Mouse (Mus musculus) layer of hippocampus, adult 2 months (tissue): ENCODE data around the gene Homer2. TPM values are rescaled to one million over a fixed set of nuclear protein-coding genes. Genes with fewer than 3 reads are reported as not detected.

ENCODE experiments used
- DNase-seq, 2 experiments: peaks; one replicate each; pipeline ENCODE4 v3.0.0; 2022; ENCODE audit warnings: low spot score in 2 of 2
- H3K27ac ChIP-seq: fragments of 200-600 bp; 2 replicates; pipeline ENCODE4 v1.8.1; 2022
- H3K4me3 ChIP-seq: fragments of 200-600 bp; 2 replicates; pipeline ENCODE4 v1.8.1; 2022; ENCODE audit warnings: mild to moderate bottlenecking
- CTCF ChIP-seq: fragments of 200-600 bp; conservative IDR thresholded peaks from 2 replicates; pipeline ENCODE4 v1.8.1; 2022; ENCODE audit warnings: antibody characterized with exemption, mild to moderate bottlenecking, moderate library complexity
- long read RNA-seq, 2 experiments: library from polyadenylated mRNA; stranded (forward); transcript quantifications; one replicate each; pipeline ENCODE4 v2.0.0; 2021; ENCODE audit warnings: borderline mapping rate in 2 of 2
- total RNA-seq, 2 experiments: library from RNA; stranded (reverse); gene quantifications; 2 replicates each; pipeline ENCODE4 v1.2.3; 2021

Gene Homer2
- total RNA-seq = 10 to 100 TPM; 90.4 to 92.1 TPM
- long read RNA-seq, experiment 1, transcript Homer2-201 (9 exons, 1,736 nt) = major isoform, 5 of 18 reads
- long read RNA-seq, experiment 1, partial matches to known transcripts = 0 of 18 reads
- long read RNA-seq, experiment 1, other reads (novel, unspliced or antisense) = 11 of 18 reads
- long read RNA-seq, experiment 2, transcript Homer2-206 (9 exons, 1,634 nt) = minor isoform, 8 of 33 reads
- long read RNA-seq, experiment 2, transcript Homer2-201 (9 exons, 1,736 nt) = major isoform, 10 of 33 reads
- long read RNA-seq, experiment 2, partial matches to known transcripts = 1 of 33 reads
- long read RNA-seq, experiment 2, other reads (novel, unspliced or antisense) = 14 of 33 reads

- peak within 1 kb of the TSS; percentile 69 for H3K4me3 ChIP-seq
- no peak for TF ChIP-seq CTCF
- H3K27ac ChIP-seq = peak within 1 kb of the TSS; percentile 83
- no peak for DNase-seq
These were observed at the start of gene Homer2 for GRCm38 (mm10) chr7:81707471-81708140. Gene Homer2, minus strand, starts transcription at chr7:81707527.

DNA sequence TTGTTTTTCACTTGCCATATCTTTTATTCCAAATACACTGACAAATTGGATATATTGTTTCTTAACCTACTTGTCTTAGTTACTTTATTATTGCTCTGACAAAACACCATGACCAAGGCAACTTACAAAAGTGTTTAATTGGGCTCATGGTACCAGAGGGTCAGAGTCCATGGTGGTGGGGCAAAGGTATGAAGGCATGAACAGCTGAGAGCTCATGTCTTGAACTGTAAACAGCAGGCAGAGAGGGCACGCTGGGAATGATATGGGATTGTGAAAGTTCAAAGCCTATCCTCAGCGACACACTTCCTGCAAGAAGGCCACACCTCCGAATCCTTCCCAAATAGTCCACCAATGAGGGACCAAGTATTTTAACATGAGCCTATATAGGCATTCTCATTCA, 40.6 kb upstream of the Homer2 start:
- TF ChIP-seq CTCF = no peak
- Histone ChIP-seq H3K27ac (no peak overlapping the region), H3K4me3 (no peak overlapping the region)
- no peak for DNase-seq

- DNase-seq = no peak
- peak; percentile 58 for TF ChIP-seq CTCF
- no peak overlapping the region for H3K27ac ChIP-seq
- H3K4me3 ChIP-seq = no peak overlapping the region
These were observed 36.8 kb upstream of the Homer2 start for GRCm38 (mm10) chr7:81744145-81744544.

DNA sequence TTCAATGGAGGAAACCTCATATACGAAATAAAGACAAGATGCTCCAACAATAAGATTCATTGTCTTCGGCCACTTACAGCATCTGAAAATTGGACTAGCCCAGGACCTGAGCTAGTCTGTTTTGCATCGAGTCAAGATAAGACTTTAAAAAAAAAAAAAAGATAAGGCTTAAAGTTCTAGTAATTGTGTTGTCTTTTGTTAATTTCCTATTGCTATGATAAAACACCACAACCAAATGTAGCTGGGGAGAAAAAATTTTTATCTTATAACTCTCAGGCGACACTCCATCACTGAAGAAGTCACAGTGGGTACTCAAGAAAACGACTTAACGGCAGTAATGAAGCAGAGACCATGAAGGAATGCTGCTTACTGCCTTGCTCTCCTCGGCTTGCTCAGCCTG, 32.7 kb upstream of the Homer2 start:
- no peak for DNase-seq
- Histone ChIP-seq H3K4me3 (no peak overlapping the region), H3K27ac (no peak overlapping the region)
- TF ChIP-seq CTCF = no peak

DNA sequence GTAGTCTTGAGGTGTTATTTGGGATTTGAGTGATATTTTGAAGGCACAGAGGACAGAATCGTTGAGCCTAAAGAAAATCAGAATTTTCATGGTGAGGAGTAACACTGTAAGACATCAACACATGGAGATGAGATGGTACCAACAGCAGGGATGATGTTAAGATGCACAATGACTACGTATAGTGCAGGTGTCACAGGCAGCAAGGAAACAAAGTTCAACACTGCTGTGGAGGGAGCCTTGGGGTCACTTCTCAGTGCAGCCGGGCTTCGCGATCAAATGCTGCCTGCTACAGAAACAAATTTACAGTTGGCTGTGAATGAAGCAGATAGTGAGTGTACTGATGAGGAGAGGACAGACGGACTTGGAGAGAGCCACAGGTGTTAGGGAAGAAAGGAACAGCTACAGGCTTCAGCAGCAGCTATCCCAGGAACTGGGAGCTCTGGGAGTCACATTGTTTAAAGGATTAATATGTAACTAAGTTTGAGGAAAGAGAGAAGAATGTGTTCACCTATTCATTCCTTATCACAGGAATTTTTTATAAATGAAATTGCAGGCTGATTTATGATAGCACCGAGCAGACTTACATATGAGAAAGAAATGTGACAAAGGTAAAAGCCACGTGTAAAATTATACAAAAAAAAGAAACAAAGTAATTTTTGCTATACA, 31.5 kb upstream of the Homer2 start:
- H3K4me3 ChIP-seq = no peak overlapping the region
- DNase-seq = no peak
- H3K27ac ChIP-seq = no peak overlapping the region
- TF ChIP-seq CTCF = no peak

- TF ChIP-seq CTCF = no peak
- Histone ChIP-seq H3K4me3 (no peak overlapping the region), H3K27ac (no peak overlapping the region)
- DNase-seq = no peak
These were observed 28.1 kb upstream of the Homer2 start for GRCm38 (mm10) chr7:81735300-81736048.

GRCm38 (mm10) chr7:81732183-81733089, 25.1 kb upstream of the Homer2 start:
- no peak for TF ChIP-seq CTCF
- DNase-seq = no peak
- Histone ChIP-seq H3K4me3 (no peak overlapping the region), H3K27ac (no peak overlapping the region)

DNA sequence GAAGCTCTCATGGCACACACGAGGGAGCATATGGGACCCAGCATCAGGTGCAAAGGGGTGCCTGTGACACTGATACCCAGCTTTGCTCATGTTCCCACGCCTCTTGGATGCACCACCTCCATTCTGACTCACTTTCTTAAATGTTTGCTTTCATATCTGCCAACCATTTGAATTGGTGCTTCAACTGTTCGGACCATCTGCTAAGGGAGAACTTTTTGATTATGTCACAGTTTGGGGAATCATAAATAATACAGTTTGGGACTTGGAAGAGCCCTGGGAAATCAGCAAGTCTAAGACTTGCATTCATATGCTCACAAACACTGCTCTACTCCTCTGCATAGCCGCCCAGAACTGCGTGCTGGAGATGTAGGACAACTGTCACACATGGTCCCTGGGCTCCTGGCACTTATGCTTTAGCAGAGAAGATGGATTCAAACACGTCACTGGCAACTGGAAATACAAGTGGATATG, 23.9 kb upstream of the Homer2 start:
- peak; percentile 38 to 82 for DNase-seq
- no peak for TF ChIP-seq CTCF
- Histone ChIP-seq H3K4me3 (no peak overlapping the region), H3K27ac (no peak overlapping the region)

DNA sequence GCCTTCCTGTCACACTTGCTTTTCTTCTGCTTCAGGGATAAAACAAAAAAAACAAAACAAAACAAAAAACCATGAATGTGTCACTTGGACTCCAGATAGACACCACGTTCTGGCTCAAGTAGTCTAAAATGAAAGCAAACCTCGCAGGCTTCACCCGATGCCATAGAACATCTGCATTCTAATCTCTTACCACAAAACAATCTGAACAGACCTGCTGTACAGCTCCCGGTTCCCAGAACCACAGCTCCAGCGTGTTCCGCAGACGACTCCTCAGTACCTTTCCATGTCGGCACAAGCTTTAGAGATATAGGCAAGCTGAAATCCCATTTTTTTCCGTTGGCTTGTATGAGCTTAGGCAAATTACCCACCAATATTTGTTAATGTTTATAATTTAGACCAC, 22.5 kb upstream of the Homer2 start:
- H3K27ac ChIP-seq = no peak overlapping the region
- no peak for TF ChIP-seq CTCF
- DNase-seq = no peak
- H3K4me3 ChIP-seq = no peak overlapping the region

GRCm38 (mm10) chr7:81727716-81728115, 20.4 kb upstream of the Homer2 start:
- DNase-seq = no peak
- Histone ChIP-seq H3K27ac (no peak overlapping the region), H3K4me3 (no peak overlapping the region)
- TF ChIP-seq CTCF = no peak

- no peak overlapping the region for H3K4me3 ChIP-seq
- TF ChIP-seq CTCF = no peak
- no peak overlapping the region for H3K27ac ChIP-seq
- no peak for DNase-seq
These were observed 19.3 kb upstream of the Homer2 start for GRCm38 (mm10) chr7:81726728-81727005.
